Mouse (Mus musculus): Measurements from ENCODE around the gene Dazl. TPM values are rescaled to one million over a fixed set of nuclear protein-coding genes. Genes with fewer than 3 reads are reported as not detected.

Dazl gene
- total RNA-seq (2023) = not detected

DNA sequence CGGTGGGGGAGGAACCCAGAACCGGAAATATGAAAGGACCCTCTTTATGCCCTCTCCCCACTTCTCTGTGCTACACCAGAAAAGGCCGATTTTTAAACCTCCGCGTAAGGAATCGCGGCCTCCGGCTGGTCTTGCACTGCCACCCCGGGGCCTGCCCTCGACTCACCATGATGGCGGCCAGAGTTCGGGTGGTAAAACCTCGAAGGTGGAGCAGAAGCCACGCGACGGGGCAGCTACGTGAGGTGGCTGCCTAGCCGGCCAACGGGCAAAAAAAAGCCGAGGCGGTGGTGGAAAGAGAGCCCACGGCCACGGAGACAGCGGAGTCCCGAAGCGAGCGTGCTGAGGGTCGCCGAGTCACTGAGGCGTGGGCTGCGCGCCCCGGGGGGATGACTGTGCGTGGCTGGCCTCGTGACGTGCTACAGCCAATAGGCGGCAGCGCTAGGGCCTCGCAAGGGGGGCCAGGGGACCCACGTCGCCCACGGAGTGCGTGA lies at the start of gene Dazl:
Gene Dazl (minus strand): TSS at position 396 of the 491 bp plus-strand sequence.

Other genes starting within 250 kb of the Dazl start
- 10 to 100 TPM; 15.3 to 21.9 TPM for gene Rftn1, start 103.0 kb downstream of the Dazl start, total RNA-seq (2023)
- 100 to 1,000 TPM in 1 of 2 experiments, 10 to 100 TPM in 1; 99.1 to 110 TPM for gene Plcl2, start 215.8 kb upstream of the Dazl start, total RNA-seq (2023)